Mouse (Mus musculus) frontal cortex, postnatal 25 days (tissue): ENCODE results near the gene Kndc1.

Experiments
- DNase-seq, 2 experiments: peaks; one replicate each; pipeline ENCODE4 v3.0.0; 2022; ENCODE audit warnings: low spot score in 2 of 2

Gene Kndc1

GRCm38 (mm10) chr7:139894655-139895557, at the start of gene Kndc1:
Gene Kndc1, plus strand, starts transcription at chr7:139894696.
- peak; percentile 51 to 57 for DNase-seq

- no peak for DNase-seq
Measured at GRCm38 (mm10) chr7:139845101-139845500, 49.4 kb upstream of the Kndc1 start.

DNA sequence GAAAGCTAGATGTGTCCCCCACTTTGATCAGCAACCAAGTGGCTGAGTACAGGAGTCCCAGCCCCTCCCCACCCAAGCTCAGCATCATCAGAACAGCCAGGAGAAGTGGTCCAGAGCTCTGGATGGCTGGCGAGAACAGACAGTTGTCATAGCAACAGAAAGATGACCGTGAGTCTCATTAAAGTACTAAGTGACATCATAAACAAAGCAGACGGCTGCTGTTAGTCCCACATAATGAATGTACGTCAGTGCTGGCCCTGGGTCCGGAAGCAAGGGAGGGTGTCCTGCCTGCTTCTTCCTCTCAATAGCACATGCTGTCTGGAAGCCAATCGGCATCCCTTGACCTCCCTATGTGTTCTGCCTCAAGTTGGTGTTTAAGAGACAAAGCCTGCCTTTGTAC, 44.3 kb upstream of the Kndc1 start:
- DNase-seq, result no peak

- DNase-seq, result no peak
Measured at GRCm38 (mm10) chr7:139850677-139851076, 43.8 kb upstream of the Kndc1 start.

DNA sequence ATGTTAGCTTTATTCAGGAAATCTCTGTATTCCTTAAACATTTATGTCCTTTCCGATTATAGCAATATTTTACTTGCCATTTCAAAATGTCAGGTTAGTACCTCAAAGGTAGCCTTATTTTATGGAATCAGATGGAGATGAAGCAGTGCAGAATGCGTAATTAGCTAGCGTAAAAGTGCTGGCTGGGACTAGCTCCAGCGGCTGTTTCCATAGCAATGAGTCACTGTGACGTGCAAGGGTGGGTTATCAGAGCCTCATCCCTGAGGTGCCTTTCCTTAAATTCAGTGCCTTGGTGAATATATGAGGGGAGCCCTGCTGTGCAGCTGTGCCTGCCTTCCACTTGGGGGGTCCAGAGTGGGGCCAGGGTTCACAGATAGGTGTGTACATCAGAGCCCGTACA, 43.4 kb upstream of the Kndc1 start:
- no peak for DNase-seq

DNA sequence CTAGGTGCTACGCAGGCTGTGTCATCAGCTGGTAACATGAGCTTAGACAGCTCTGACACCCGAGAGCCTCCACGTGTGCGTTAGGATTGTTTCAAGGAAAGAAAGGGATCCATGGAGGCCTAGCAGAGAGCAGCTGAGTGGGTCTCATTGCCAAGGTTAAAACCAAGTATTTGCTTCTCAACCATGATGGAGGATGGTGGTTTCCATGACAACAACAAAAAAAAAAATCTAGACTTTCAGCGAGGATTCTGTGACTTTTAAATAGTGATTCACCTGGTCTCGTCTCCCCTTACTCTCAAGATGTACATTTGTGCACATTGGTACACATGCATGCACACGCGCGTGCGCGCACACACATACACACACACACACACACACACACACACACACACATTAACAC, 39.2 kb upstream of the Kndc1 start:
- no peak for DNase-seq

GRCm38 (mm10) chr7:139861411-139861810, 33.1 kb upstream of the Kndc1 start:
- DNase-seq, result peak; percentile 67 to 70

DNA sequence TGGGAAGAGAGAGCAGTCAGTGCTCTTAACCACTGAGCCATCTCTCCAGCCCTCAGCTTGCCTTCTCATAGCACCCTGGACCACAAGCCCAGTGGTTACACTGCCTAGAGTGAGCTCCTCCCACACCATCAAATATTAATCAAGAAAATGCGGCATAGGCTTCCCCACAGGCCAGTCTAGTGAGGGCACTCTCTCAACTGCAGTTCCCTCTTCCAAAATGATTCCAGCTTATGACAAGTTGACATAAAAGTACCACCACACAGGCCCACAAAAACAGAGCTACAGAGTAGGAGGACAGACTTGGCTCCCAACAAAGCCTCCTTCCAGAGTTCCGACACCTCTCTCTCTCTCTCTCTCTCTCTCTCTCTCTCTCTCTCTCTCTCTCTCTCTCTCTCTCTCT, 31.4 kb upstream of the Kndc1 start:
- DNase-seq, result no peak

- no peak for DNase-seq
Measured at GRCm38 (mm10) chr7:139864253-139864652, 30.2 kb upstream of the Kndc1 start.

DNA sequence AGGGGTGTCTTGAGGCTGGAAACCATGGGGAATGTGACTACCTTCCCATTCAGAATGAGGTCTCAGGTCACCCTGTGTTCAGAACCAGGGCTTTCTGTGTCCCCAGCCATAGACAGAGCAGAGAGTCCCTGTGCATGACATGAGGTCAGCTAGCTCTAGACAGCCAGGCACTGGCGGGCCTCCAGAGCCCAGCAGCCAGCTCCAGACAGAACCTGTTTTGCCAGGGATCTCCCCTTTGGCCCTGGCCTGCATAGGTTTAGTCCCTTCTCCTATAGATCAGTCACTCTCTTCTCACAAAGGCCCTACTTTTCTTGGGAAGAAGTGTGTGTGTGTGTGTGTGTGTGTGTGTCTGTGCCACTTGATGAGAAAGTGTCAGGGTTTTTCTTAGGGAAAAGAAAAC, 29.6 kb upstream of the Kndc1 start:
- no peak for DNase-seq

GRCm38 (mm10) chr7:139871014-139871413, 23.5 kb upstream of the Kndc1 start:
- no peak for DNase-seq

DNA sequence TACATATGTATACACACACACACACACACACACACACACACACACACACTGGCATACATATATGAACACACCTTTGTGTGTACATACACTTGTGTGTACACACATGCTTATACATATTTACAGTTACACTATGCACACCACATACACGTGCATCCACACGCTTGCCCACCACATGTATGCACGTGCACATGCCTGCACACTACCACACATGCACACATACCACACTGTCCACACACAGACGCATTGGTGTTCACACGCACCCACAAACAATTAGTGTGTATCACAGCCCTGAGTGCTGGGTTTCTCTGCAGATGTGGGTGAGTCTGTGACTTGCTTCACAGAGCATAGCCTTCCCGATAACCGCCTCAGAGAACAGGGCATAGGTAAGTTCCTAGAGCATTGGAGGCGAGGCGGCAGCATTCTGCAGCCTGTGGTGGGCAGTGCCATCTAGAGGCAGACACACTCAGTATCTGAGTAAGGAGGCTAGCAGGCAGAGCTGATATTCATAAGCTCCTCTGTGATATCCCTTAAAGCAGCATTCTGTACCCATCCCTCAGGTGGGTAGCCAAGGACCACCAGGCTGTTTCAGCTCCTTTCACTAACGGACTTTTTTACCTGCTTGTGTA, 17.2 kb upstream of the Kndc1 start:
- DNase-seq, result peak in 1 of 2 experiments; percentile 29

DNA sequence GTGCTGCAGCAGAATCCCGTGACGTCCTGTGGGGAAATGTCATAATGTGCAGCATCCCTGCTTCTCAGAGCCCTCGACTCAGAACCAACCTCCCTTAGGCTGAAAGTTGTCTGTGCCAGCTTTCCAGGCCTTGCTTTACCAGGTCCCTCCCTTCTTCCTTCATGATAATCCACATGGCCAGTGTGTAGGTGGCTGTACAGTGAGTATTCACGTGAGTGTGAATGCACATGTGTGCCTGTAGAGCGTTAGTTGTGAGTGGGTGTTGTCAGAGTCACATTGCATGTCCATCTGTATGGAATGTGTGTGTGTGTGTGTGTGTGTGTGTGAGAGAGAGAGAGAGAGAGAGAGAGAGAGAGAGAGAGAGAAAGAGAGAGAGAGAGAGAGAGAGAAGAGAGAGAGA, 16.4 kb upstream of the Kndc1 start:
- no peak for DNase-seq

- no peak for DNase-seq
Measured at GRCm38 (mm10) chr7:139878621-139879020, 15.9 kb upstream of the Kndc1 start.

GRCm38 (mm10) chr7:139883545-139883944, 11.0 kb upstream of the Kndc1 start:
- DNase-seq, result no peak

GRCm38 (mm10) chr7:139891779-139892178, 2.7 kb upstream of the Kndc1 start:
- DNase-seq, result no peak

GRCm38 (mm10) chr7:139896271-139896670, 1.8 kb downstream of the Kndc1 start:
- DNase-seq, result no peak

GRCm38 (mm10) chr7:139896796-139897195, 2.3 kb downstream of the Kndc1 start:
- DNase-seq, result no peak

DNA sequence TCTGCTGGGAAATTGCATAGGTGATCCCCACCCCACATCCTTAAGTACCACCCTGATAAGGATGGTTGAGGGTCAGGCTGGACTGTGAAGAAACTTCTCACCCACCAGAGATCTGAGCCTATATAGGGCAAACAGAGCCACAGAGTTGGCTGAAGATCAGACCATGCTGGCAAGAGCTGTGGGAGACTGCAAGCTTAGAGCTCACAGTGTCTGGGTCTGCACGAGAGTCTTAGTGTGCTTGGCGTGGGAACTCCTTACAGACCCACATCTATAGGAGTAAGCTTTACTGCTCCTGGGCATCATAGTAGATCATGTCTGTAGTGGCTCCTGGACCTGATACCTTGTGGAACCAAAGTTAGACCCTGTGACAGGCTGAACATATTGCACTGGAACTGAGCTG, 4.1 kb downstream of the Kndc1 start:
- DNase-seq, result no peak

DNA sequence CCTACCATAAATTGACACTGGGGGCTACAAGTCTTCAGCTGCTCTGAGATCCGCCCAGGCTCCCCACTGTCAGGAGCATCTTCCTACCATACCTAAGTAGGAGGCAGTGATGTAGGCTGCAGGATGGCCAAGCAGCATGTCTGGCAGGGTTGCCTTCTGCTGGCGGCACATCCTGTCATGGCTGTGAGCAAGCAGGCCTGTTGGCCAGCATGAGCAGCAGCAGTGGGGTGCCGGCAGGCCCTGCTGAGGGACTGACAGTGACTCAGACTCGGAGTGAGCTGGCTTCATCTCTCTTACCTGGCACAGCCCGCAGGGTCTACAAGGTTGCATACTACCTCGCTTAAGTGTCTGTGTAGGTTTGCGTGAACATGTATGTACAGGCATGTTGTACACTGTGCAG, 5.0 kb downstream of the Kndc1 start:
- no peak for DNase-seq

DNA sequence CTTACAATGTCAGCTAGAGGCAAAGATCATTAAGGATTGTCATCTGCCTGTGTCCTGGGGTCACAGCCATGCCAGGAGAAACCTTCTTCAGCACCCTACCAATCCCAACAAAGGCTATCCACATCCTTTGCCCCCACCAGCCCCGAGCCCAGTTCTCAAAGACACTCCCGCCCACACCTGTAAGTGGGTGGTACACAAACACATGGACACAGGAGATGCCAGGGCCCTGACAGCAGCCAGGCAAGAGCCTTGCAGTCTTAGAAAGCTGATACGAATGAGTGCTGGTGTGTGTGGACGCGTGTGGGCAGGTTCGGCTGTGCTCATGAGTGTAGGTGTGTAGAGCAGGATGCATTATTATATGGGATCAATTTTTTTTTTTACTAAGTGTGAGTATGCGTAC, 6.0 kb downstream of the Kndc1 start:
- DNase-seq, result no peak

DNA sequence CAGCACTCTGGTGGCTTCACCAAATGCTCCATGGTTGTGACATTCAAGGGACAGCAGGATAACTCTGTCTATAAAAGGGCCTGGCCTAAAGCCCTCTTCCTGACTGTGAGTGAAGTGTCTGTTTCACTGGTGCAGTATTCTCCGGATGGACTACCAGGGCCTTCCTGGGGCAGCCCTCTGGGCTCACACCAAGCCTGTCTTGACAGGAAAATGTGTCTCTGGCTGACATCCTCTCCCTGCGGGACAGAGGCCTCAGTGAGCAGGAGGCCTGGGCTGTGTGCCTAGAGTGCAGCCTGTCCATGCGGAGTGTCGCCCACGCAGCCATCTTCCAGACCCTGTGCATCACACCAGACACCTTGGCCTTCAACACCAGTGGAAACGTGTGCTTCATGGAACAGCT, 6.4 kb downstream of the Kndc1 start:
- no peak for DNase-seq

- no peak for DNase-seq
Measured at GRCm38 (mm10) chr7:139901981-139902380, 7.5 kb downstream of the Kndc1 start.
